Comparison of ENCODE assay signal across 12 mouse cellular contexts in the genomic region with DNA sequence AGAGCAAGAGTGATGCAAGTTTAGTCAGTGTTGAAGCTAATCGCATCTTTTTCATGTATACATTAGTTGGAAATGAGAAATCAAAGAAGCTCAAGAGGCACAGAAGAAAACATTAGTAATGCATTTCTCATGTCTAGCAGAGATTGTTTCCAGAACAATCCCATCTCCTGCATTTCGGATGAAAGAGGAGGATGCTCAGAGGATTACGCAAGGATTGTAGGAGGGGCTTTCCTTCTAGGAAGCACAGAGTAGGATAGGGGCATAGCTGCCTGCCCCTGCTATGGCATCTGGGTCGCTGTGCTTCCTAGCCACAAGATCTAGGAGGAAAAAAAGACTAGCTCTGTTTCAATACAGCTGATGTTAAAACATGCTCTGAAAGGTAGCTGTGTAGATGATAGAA. TPM values are rescaled to one million over a fixed set of nuclear protein-coding genes. Genes with fewer than 3 reads are reported as not detected.
DNase-seq lines count a peak whose midpoint lies in the region; ATAC-seq and TF ChIP-seq lines count a peak whose summit lies in the region.
"Had no signal": no experiment of that assay in that cellular context is flagged by ENCODE, and none has a peak within 500 bp of the region (broad histone marks: within the 10 kb centered on the region; RNA-seq: fewer than 3 reads in every experiment).

No protein-coding gene starts in this region.

- H3K4me1 ChIP-seq in liver, postnatal 0 days (ENCODE audit: insufficient read depth), result peaks cover 22% of the 10 kb centered on the region
- H3K4me1 ChIP-seq in forebrain, embryonic 13.5 days, result peaks cover 38% of the 10 kb centered on the region
- H3K4me1 ChIP-seq in hindbrain, embryonic 14.5 days (replicated peaks; ENCODE audit: control insufficient read depth, insufficient read depth, low read length), result peaks cover 34% of the 10 kb centered on the region
- peaks cover 15% of the 10 kb centered on the region for H3K4me1 ChIP-seq in neural tube, embryonic 14.5 days (ENCODE audit: control insufficient read depth, insufficient read depth, low read length)

- H3K4me3 ChIP-seq in liver, postnatal 0 days (ENCODE audit: low read depth, low read length), result no peak overlapping the region
- no peak overlapping the region for H3K4me3 ChIP-seq in forebrain, embryonic 13.5 days
- no peak overlapping the region for H3K4me3 ChIP-seq in hindbrain, embryonic 14.5 days (replicated peaks; ENCODE audit: low read length)
- no peak overlapping the region for H3K4me3 ChIP-seq in neural tube, embryonic 14.5 days (ENCODE audit: low read depth, low read length)
- H3K4me3 ChIP-seq: gastrocnemius, adult 2 months had no signal

- ATAC-seq in liver, postnatal 0 days, result no peak
- ATAC-seq in forebrain, embryonic 13.5 days, result no peak
- ATAC-seq in hindbrain, embryonic 14.5 days (ENCODE audit: low FRiP score), result no peak
- ATAC-seq in neural tube, embryonic 14.5 days (ENCODE audit: low read depth), result no peak

- H3K36me3 ChIP-seq in liver, postnatal 0 days (replicated peaks; ENCODE audit: insufficient read depth, low read length), result no peaks in the 10 kb centered on the region
- no peaks in the 10 kb centered on the region for H3K36me3 ChIP-seq in forebrain, embryonic 13.5 days (ENCODE audit: poor library complexity, severe bottlenecking)
- H3K36me3 ChIP-seq in hindbrain, embryonic 14.5 days (replicated peaks; ENCODE audit: control insufficient read depth, insufficient read depth), result no peaks in the 10 kb centered on the region; the same call in 1 of the 2 replicates
- H3K36me3 ChIP-seq in neural tube, embryonic 14.5 days (ENCODE audit: control insufficient read depth, insufficient read depth, low read length), result no peaks in the 10 kb centered on the region

- no peak for DNase-seq in liver, postnatal 0 days
- no peak for DNase-seq in liver
- no peak for DNase-seq in hindbrain, embryonic 14.5 days (ENCODE audit: low spot score)
- no peak for DNase-seq in lung, postnatal 25 days (ENCODE audit: low spot score)
- DNase-seq in adrenal gland, adult 2 months, result no peak
- DNase-seq: adrenal gland, postnatal 36 days; cerebellum, adult 18-20 months; gastrocnemius, adult 2 months; kidney, adult 9 months; lung, postnatal 14 days had no signal

- no peaks in the 10 kb centered on the region for H3K27me3 ChIP-seq in liver, postnatal 0 days (ENCODE audit: insufficient read depth, low read length)
- H3K27me3 ChIP-seq in forebrain, embryonic 13.5 days, result no peaks in the 10 kb centered on the region
- no peaks in the 10 kb centered on the region for H3K27me3 ChIP-seq in hindbrain, embryonic 14.5 days (ENCODE audit: control insufficient read depth, insufficient read depth, low read length)
- no peaks in the 10 kb centered on the region for H3K27me3 ChIP-seq in neural tube, embryonic 14.5 days (ENCODE audit: control insufficient read depth, insufficient read depth, low read length)

- TF ChIP-seq EP300 in liver, postnatal 0 days (IDR thresholded peaks at IDR 0.05; ENCODE audit: low read depth), result no peak

- peak overlapping the region; percentile 24; the same call in 1 of the 2 replicates for H3K27ac ChIP-seq in liver, postnatal 0 days (ENCODE audit: low read depth)
- H3K27ac ChIP-seq in forebrain, embryonic 13.5 days, result peak overlapping the region; percentile 99
- peak overlapping the region; percentile 100 for H3K27ac ChIP-seq in hindbrain, embryonic 14.5 days
- 0 out of 2 replicates have a peak overlapping the region, but pooled peaks have one; percentile 16 for H3K27ac ChIP-seq in neural tube, embryonic 14.5 days (ENCODE audit: low read depth, low read length)

- no peak for TF ChIP-seq CTCF in liver, postnatal 0 days (IDR thresholded peaks at IDR 0.05; ENCODE audit: low read depth)

- H3K9me3 ChIP-seq in liver, postnatal 0 days (ENCODE audit: low read length), result no peaks in the 10 kb centered on the region
- no peaks in the 10 kb centered on the region for H3K9me3 ChIP-seq in forebrain, embryonic 13.5 days (replicated peaks)
- H3K9me3 ChIP-seq in hindbrain, embryonic 14.5 days (ENCODE audit: control insufficient read depth, low read length), result no peaks in the 10 kb centered on the region
- H3K9me3 ChIP-seq in neural tube, embryonic 14.5 days (ENCODE audit: control insufficient read depth, low read length), result no peaks in the 10 kb centered on the region

- no peak overlapping the region for H3K4me2 ChIP-seq in liver, postnatal 0 days (ENCODE audit: low read depth, low read length)
- H3K4me2 ChIP-seq in forebrain, embryonic 13.5 days, result no peak overlapping the region
- H3K4me2 ChIP-seq in hindbrain, embryonic 14.5 days (replicated peaks), result peak overlapping the region; percentile 56; the same call in 1 of the 2 replicates
- H3K4me2 ChIP-seq in neural tube, embryonic 14.5 days (ENCODE audit: low read depth, low read length), result no peak overlapping the region

- H3K9ac ChIP-seq in liver, postnatal 0 days (replicated peaks), result no peak overlapping the region
- H3K9ac ChIP-seq in forebrain, embryonic 13.5 days, result no peak overlapping the region
- H3K9ac ChIP-seq in hindbrain, embryonic 14.5 days, result no peak overlapping the region
- H3K9ac ChIP-seq in neural tube, embryonic 14.5 days (replicated peaks; ENCODE audit: low read depth, low read length), result no peak overlapping the region

- 61% methylated on average over 4 of the region's 4 CpGs for WGBS in liver, postnatal 0 days (ENCODE audit: insufficient replicate concordance)
- 31% methylated on average over 4 of the region's 4 CpGs for WGBS in forebrain, embryonic 13.5 days
- WGBS in hindbrain, embryonic 14.5 days, result 32% methylated on average over 4 of the region's 4 CpGs
- 44% methylated on average over 4 of the region's 4 CpGs for WGBS in neural tube, embryonic 14.5 days

RNA-seq across cellular contexts. Expression of a gene that starts 1.2 kb away (rescaled TPM):
- polyA plus RNA-seq in liver, postnatal 0 days (2015; fragmentation: Nextera tagmentation; extraction: Ambion mirVana), result 6.9 and 8.6 TPM in 2 replicates
- polyA plus RNA-seq in forebrain, embryonic 13.5 days (2015; fragmentation: Nextera tagmentation; extraction: Ambion mirVana), result 57.8 and 69.1 TPM in 2 replicates
- polyA plus RNA-seq in hindbrain, embryonic 14.5 days (2014; fragmentation: Nextera tagmentation; extraction: Ambion mirVana), result 142 and 147 TPM in 2 replicates
- polyA plus RNA-seq in neural tube, embryonic 14.5 days (2014; fragmentation: Nextera tagmentation; extraction: Ambion mirVana), result 135 and 137 TPM in 2 replicates
- 10 to 100 TPM; 31.9 to 43.4 TPM for total RNA-seq in adrenal gland, adult 2 months (2021)
- polyA plus RNA-seq in adrenal gland, adult 2 months (2012; rRNA removed), result 42.1 and 47.1 TPM in 2 replicates

Comparison
In these comparisons a context has a peak if more than half of its experiments do, and no peak if none do; other contexts are left out.
1. H3K27ac ChIP-seq: peak in every context shown above with its lines; median percentile 100 in hindbrain, embryonic 14.5 days; 99 in forebrain, embryonic 13.5 days; 24 in liver, postnatal 0 days; 16 in neural tube, embryonic 14.5 days.